In the genomic region with DNA sequence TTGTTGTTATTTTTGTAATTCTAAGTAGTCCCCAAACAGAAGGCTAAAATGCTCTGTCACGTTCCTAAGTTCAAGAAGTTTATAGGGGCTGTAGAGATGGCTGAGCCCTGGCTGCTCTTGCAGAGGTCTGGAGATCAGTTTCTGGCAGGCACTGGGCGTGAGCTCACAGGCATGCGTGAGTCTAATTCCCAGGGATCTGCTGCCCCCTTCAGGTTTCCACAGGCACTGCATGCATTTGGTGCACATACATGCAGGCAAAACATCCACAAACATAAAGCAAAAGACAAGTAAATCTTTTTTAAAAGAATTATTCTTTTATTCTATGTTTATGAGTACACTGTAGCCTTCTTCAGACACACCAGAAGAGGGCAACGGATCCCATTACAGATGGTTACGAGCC, we compare ENCODE assay signal across 8 mouse cellular contexts. TPM values are rescaled to one million over a fixed set of nuclear protein-coding genes. Genes with fewer than 3 reads are reported as not detected.
DNase-seq lines count a peak whose midpoint lies in the region; ATAC-seq and TF ChIP-seq lines count a peak whose summit lies in the region.

No protein-coding gene starts in this region.

- H3K27ac ChIP-seq in forebrain, embryonic 10.5 days: no peak overlapping the region
- H3K27ac ChIP-seq in forebrain, embryonic 12.5 days: no peak overlapping the region
- H3K27ac ChIP-seq in liver, adult 2 months (replicated peaks; ENCODE audit: insufficient read depth, low read depth, low read length): no peak overlapping the region
- H3K27ac ChIP-seq in liver, embryonic 11.5 days (ENCODE audit: low read depth, low read length): no peak overlapping the region
- H3K27ac ChIP-seq in liver, embryonic 14.5 days: no peak overlapping the region

- WGBS in forebrain, embryonic 10.5 days: 48% methylated on average over 5 of the region's 5 CpGs
- 46% methylated on average over 5 of the region's 5 CpGs for WGBS in forebrain, embryonic 12.5 days
- 76% methylated on average over 5 of the region's 5 CpGs for WGBS in liver, adult 2 months
- WGBS in liver, embryonic 11.5 days: 40% methylated on average over 5 of the region's 5 CpGs
- 37% methylated on average over 5 of the region's 5 CpGs for WGBS in liver, embryonic 14.5 days (ENCODE audit: insufficient replicate concordance)

- H3K9ac ChIP-seq in forebrain, embryonic 12.5 days: no peak overlapping the region
- H3K9ac ChIP-seq in liver, adult 2 months (ENCODE audit: low read depth, low read length): no peak overlapping the region
- no peak overlapping the region for H3K9ac ChIP-seq in liver, embryonic 11.5 days (ENCODE audit: low read depth, low read length)
- H3K9ac ChIP-seq in liver, embryonic 14.5 days (replicated peaks): no peak overlapping the region

- TF ChIP-seq EP300 in liver, embryonic 14.5 days (IDR thresholded peaks at IDR 0.05; ENCODE audit: low read depth): no peak

- peak; percentile 81 for TF ChIP-seq CTCF in liver, adult 2 months (IDR thresholded peaks at IDR 0.05; ENCODE audit: low read depth, low read length)
- TF ChIP-seq CTCF in liver, embryonic 14.5 days (IDR thresholded peaks at IDR 0.05; ENCODE audit: low read depth): peak; percentile 82

- H3K79me2 ChIP-seq in liver, adult 2 months (ENCODE audit: control insufficient read depth, insufficient read depth, low read length): no peaks in the 10 kb centered on the region

- H3K9me3 ChIP-seq in forebrain, embryonic 10.5 days: peaks cover 2% of the 10 kb centered on the region; the same call in 1 of the 2 replicates
- no peaks in the 10 kb centered on the region for H3K9me3 ChIP-seq in forebrain, embryonic 12.5 days
- no peaks in the 10 kb centered on the region for H3K9me3 ChIP-seq in liver, embryonic 11.5 days (ENCODE audit: control insufficient read depth, low read length)
- H3K9me3 ChIP-seq in liver, embryonic 14.5 days (ENCODE audit: control insufficient read depth, low read length): no peaks in the 10 kb centered on the region

- peaks cover 14% of the 10 kb centered on the region for H3K27me3 ChIP-seq in forebrain, embryonic 10.5 days (ENCODE audit: poor library complexity, severe bottlenecking)
- H3K27me3 ChIP-seq in forebrain, embryonic 12.5 days: peaks cover 25% of the 10 kb centered on the region
- no peaks in the 10 kb centered on the region for H3K27me3 ChIP-seq in liver, adult 2 months (ENCODE audit: control insufficient read depth, insufficient read depth, low read length)
- H3K27me3 ChIP-seq in liver, embryonic 11.5 days (replicated peaks; ENCODE audit: control insufficient read depth, insufficient read depth, low read length): peaks cover 11% of the 10 kb centered on the region
- H3K27me3 ChIP-seq in liver, embryonic 14.5 days (ENCODE audit: control insufficient read depth, insufficient read depth, low read length): peaks cover 3% of the 10 kb centered on the region; the same call in 1 of the 2 replicates

- no peak overlapping the region for H3K4me3 ChIP-seq in forebrain, embryonic 10.5 days
- H3K4me3 ChIP-seq in forebrain, embryonic 12.5 days (replicated peaks): no peak overlapping the region
- no peak overlapping the region for H3K4me3 ChIP-seq in liver, adult 2 months (ENCODE audit: insufficient read depth, low read depth, low read length)
- H3K4me3 ChIP-seq in liver, embryonic 11.5 days (ENCODE audit: low read depth, low read length): no peak overlapping the region
- H3K4me3 ChIP-seq in liver, embryonic 14.5 days (ENCODE audit: insufficient read depth in 1 of 2, low read depth in 2 of 2, low read length in 2 of 2): no peak overlapping the region

- ATAC-seq in forebrain, embryonic 12.5 days (ENCODE audit: low FRiP score): no peak
- ATAC-seq in liver, embryonic 11.5 days (replicated peaks; ENCODE audit: low FRiP score): no peak
- no peak for ATAC-seq in liver, embryonic 14.5 days (ENCODE audit: insufficient read depth)

- no peak overlapping the region for H3K4me2 ChIP-seq in forebrain, embryonic 12.5 days
- no peak overlapping the region for H3K4me2 ChIP-seq in liver, embryonic 11.5 days
- H3K4me2 ChIP-seq in liver, embryonic 14.5 days (ENCODE audit: low read depth): no peak overlapping the region

- no peak for TF ChIP-seq POLR2A in liver, adult 2 months (IDR thresholded peaks at IDR 0.05; ENCODE audit: extremely low read depth, insufficient read depth, low read length)

- H3K4me1 ChIP-seq in forebrain, embryonic 10.5 days: peaks cover 5% of the 10 kb centered on the region
- peaks cover 1% of the 10 kb centered on the region; the same call in 1 of the 2 replicates for H3K4me1 ChIP-seq in forebrain, embryonic 12.5 days
- H3K4me1 ChIP-seq in liver, adult 2 months (ENCODE audit: control insufficient read depth, insufficient read depth, low read length): peaks cover 5% of the 10 kb centered on the region
- no peaks in the 10 kb centered on the region for H3K4me1 ChIP-seq in liver, embryonic 11.5 days (replicated peaks; ENCODE audit: control insufficient read depth, insufficient read depth, low read length)
- H3K4me1 ChIP-seq in liver, embryonic 14.5 days (replicated peaks; ENCODE audit: control insufficient read depth in 2 of 2, insufficient read depth in 2 of 2, low read length in 1 of 2): no peaks in the 10 kb centered on the region; a peak in 1 of 4 replicates

- DNase-seq in forebrain, embryonic 10.5 days (ENCODE audit: extremely low spot score, low spot score): peak; percentile 51
- DNase-seq in liver, adult 2 months (ENCODE audit: extremely low read depth, low read depth, low spot score): peak; percentile 50
- no peak for DNase-seq in liver, embryonic 11.5 days (ENCODE audit: low spot score)
- DNase-seq in adrenal gland, postnatal 25 days: peak; percentile 45
- no peak for DNase-seq in liver, embryonic 14.5 days (ENCODE audit: low read depth in 3 of 3, low spot score in 3 of 3)
- peak; percentile 64 for DNase-seq in thymus, postnatal 0 days (ENCODE audit: low spot score)
- DNase-seq in urinary bladder, adult 2 months (ENCODE audit: low spot score): no peak

- no peaks in the 10 kb centered on the region for H3K36me3 ChIP-seq in forebrain, embryonic 10.5 days (replicated peaks)
- no peaks in the 10 kb centered on the region for H3K36me3 ChIP-seq in forebrain, embryonic 12.5 days (replicated peaks)
- H3K36me3 ChIP-seq in liver, adult 2 months (ENCODE audit: control insufficient read depth, insufficient read depth, low read length): no peaks in the 10 kb centered on the region
- H3K36me3 ChIP-seq in liver, embryonic 11.5 days (ENCODE audit: control insufficient read depth, insufficient read depth, low read length): no peaks in the 10 kb centered on the region
- H3K36me3 ChIP-seq in liver, embryonic 14.5 days (replicated peaks; ENCODE audit: control insufficient read depth, insufficient read depth, low read depth): no peaks in the 10 kb centered on the region

RNA-seq across cellular contexts. Expression of gene Nphs1, which starts 14.3 kb away (rescaled TPM):
- polyA plus RNA-seq in forebrain, embryonic 10.5 days (2016; fragmentation: Nextera tagmentation; extraction: Ambion mirVana): 0.07 TPM in 1 of 2 replicates, not detected in the other
- polyA plus RNA-seq in forebrain, embryonic 12.5 days (2016; fragmentation: Nextera tagmentation; extraction: Ambion mirVana): 0.09 and 0.35 TPM in 2 replicates
- total RNA-seq in liver, adult 2 months (2014; rRNA removed): under 0.01 TPM in 1 of 2 replicates, not detected in the other
- polyA plus RNA-seq in liver, adult 2 months (2012; rRNA removed): not detected in 2 replicates
- 0.26 and 0.27 TPM in 2 replicates for polyA plus RNA-seq in liver, embryonic 11.5 days (2014; fragmentation: Nextera tagmentation; extraction: Ambion mirVana)
- total RNA-seq in adrenal gland, postnatal 25 days (2021): not detected in 2 replicates
- polyA plus RNA-seq in liver, embryonic 14.5 days (2012; rRNA removed): 0.03 TPM in 2 replicates
- polyA plus RNA-seq in liver, embryonic 14.5 days (2014; fragmentation: Nextera tagmentation; extraction: Ambion mirVana): 0.08 and 0.19 TPM in 2 replicates
- polyA plus RNA-seq in thymus, postnatal 0 days (2015; fragmentation: Nextera tagmentation; extraction: Ambion mirVana): 0.29 and 0.46 TPM in 2 replicates
- polyA plus RNA-seq in urinary bladder, adult 2 months (2012; rRNA removed): not detected in 2 replicates

RNA-seq across cellular contexts. Expression of gene Kirrel2, which starts 14.9 kb away (rescaled TPM):
- 0.29 and 0.52 TPM in 2 replicates for polyA plus RNA-seq in forebrain, embryonic 10.5 days (2016; fragmentation: Nextera tagmentation; extraction: Ambion mirVana)
- 1.1 and 1.6 TPM in 2 replicates for polyA plus RNA-seq in forebrain, embryonic 12.5 days (2016; fragmentation: Nextera tagmentation; extraction: Ambion mirVana)
- not detected in 2 replicates for total RNA-seq in liver, adult 2 months (2014; rRNA removed)
- not detected in 2 replicates for polyA plus RNA-seq in liver, adult 2 months (2012; rRNA removed)
- 0.22 and 0.95 TPM in 2 replicates for polyA plus RNA-seq in liver, embryonic 11.5 days (2014; fragmentation: Nextera tagmentation; extraction: Ambion mirVana)
- total RNA-seq in adrenal gland, postnatal 25 days (2021): not detected in 2 replicates
- 0.10 and 0.30 TPM in 2 replicates for polyA plus RNA-seq in liver, embryonic 14.5 days (2012; rRNA removed)
- polyA plus RNA-seq in liver, embryonic 14.5 days (2014; fragmentation: Nextera tagmentation; extraction: Ambion mirVana): 0.18 TPM in 1 of 2 replicates, not detected in the other
- polyA plus RNA-seq in thymus, postnatal 0 days (2015; fragmentation: Nextera tagmentation; extraction: Ambion mirVana): 0.10 and 0.17 TPM in 2 replicates
- not detected in 2 replicates for polyA plus RNA-seq in urinary bladder, adult 2 months (2012; rRNA removed)

RNA-seq across cellular contexts. Expression of gene Prodh2, which starts 21.0 kb away (rescaled TPM):
- polyA plus RNA-seq in forebrain, embryonic 10.5 days (2016; fragmentation: Nextera tagmentation; extraction: Ambion mirVana): not detected in 2 replicates
- polyA plus RNA-seq in forebrain, embryonic 12.5 days (2016; fragmentation: Nextera tagmentation; extraction: Ambion mirVana): not detected in 2 replicates
- total RNA-seq in liver, adult 2 months (2014; rRNA removed): 220 and 232 TPM in 2 replicates
- 416 and 432 TPM in 2 replicates for polyA plus RNA-seq in liver, adult 2 months (2012; rRNA removed)
- polyA plus RNA-seq in liver, embryonic 11.5 days (2014; fragmentation: Nextera tagmentation; extraction: Ambion mirVana): 19.0 and 19.5 TPM in 2 replicates
- 1.6 TPM in 1 of 2 replicates, not detected in the other for total RNA-seq in adrenal gland, postnatal 25 days (2021)
- 47.9 and 52.1 TPM in 2 replicates for polyA plus RNA-seq in liver, embryonic 14.5 days (2012; rRNA removed)
- polyA plus RNA-seq in liver, embryonic 14.5 days (2014; fragmentation: Nextera tagmentation; extraction: Ambion mirVana): 33.8 and 41.4 TPM in 2 replicates
- not detected in 2 replicates for polyA plus RNA-seq in thymus, postnatal 0 days (2015; fragmentation: Nextera tagmentation; extraction: Ambion mirVana)
- polyA plus RNA-seq in urinary bladder, adult 2 months (2012; rRNA removed): not detected in 2 replicates

RNA-seq across cellular contexts. Expression of gene Aplp1, which starts 27.1 kb away (rescaled TPM):
- polyA plus RNA-seq in forebrain, embryonic 10.5 days (2016; fragmentation: Nextera tagmentation; extraction: Ambion mirVana): 25.4 and 33.7 TPM in 2 replicates
- polyA plus RNA-seq in forebrain, embryonic 12.5 days (2016; fragmentation: Nextera tagmentation; extraction: Ambion mirVana): 214 and 237 TPM in 2 replicates
- 0.18 and 0.74 TPM in 2 replicates for total RNA-seq in liver, adult 2 months (2014; rRNA removed)
- 0.65 and 0.70 TPM in 2 replicates for polyA plus RNA-seq in liver, adult 2 months (2012; rRNA removed)
- polyA plus RNA-seq in liver, embryonic 11.5 days (2014; fragmentation: Nextera tagmentation; extraction: Ambion mirVana): 18.4 and 19.1 TPM in 2 replicates
- total RNA-seq in adrenal gland, postnatal 25 days (2021): 19.6 and 29.9 TPM in 2 replicates
- 2.9 and 4.0 TPM in 2 replicates for polyA plus RNA-seq in liver, embryonic 14.5 days (2012; rRNA removed)
- polyA plus RNA-seq in liver, embryonic 14.5 days (2014; fragmentation: Nextera tagmentation; extraction: Ambion mirVana): 3.5 and 4.5 TPM in 2 replicates
- polyA plus RNA-seq in thymus, postnatal 0 days (2015; fragmentation: Nextera tagmentation; extraction: Ambion mirVana): 1.3 and 2.8 TPM in 2 replicates
- 4.2 and 4.5 TPM in 2 replicates for polyA plus RNA-seq in urinary bladder, adult 2 months (2012; rRNA removed)

RNA-seq across cellular contexts. Expression of gene Nfkbid, which starts 50.9 kb away (rescaled TPM):
- polyA plus RNA-seq in forebrain, embryonic 10.5 days (2016; fragmentation: Nextera tagmentation; extraction: Ambion mirVana): 1.3 and 1.5 TPM in 2 replicates
- polyA plus RNA-seq in forebrain, embryonic 12.5 days (2016; fragmentation: Nextera tagmentation; extraction: Ambion mirVana): 0.97 and 1.4 TPM in 2 replicates
- total RNA-seq in liver, adult 2 months (2014; rRNA removed): 0.55 and 1.0 TPM in 2 replicates
- 0.52 and 0.92 TPM in 2 replicates for polyA plus RNA-seq in liver, adult 2 months (2012; rRNA removed)
- 1.8 and 3.6 TPM in 2 replicates for polyA plus RNA-seq in liver, embryonic 11.5 days (2014; fragmentation: Nextera tagmentation; extraction: Ambion mirVana)
- 1.2 and 2.1 TPM in 2 replicates for total RNA-seq in adrenal gland, postnatal 25 days (2021)
- polyA plus RNA-seq in liver, embryonic 14.5 days (2012; rRNA removed): 0.92 and 1.2 TPM in 2 replicates
- 0.69 and 1.1 TPM in 2 replicates for polyA plus RNA-seq in liver, embryonic 14.5 days (2014; fragmentation: Nextera tagmentation; extraction: Ambion mirVana)
- polyA plus RNA-seq in thymus, postnatal 0 days (2015; fragmentation: Nextera tagmentation; extraction: Ambion mirVana): 20.2 and 20.3 TPM in 2 replicates
- polyA plus RNA-seq in urinary bladder, adult 2 months (2012; rRNA removed): 1.8 and 2.0 TPM in 2 replicates

Comparison
In these comparisons a context has a peak if more than half of its experiments do, and no peak if none do; other contexts are left out.
1. DNase-seq: peak in forebrain, embryonic 10.5 days (single experiment), liver, adult 2 months (single experiment), adrenal gland, postnatal 25 days (single experiment) and thymus, postnatal 0 days (single experiment); none in liver, embryonic 11.5 days (single experiment), liver, embryonic 14.5 days (0 of 3) and urinary bladder, adult 2 months (single experiment).
2. RNA of gene Prodh2, which starts 21.0 kb away (polyA plus RNA-seq): 416 to 432 TPM in liver, adult 2 months, 33.8 to 52.1 TPM in liver, embryonic 14.5 days and 19.0 to 19.5 TPM in liver, embryonic 11.5 days; not detected in forebrain, embryonic 10.5 days, not detected in forebrain, embryonic 12.5 days, not detected in thymus, postnatal 0 days and not detected in urinary bladder, adult 2 months; every median in the first group is over 10 times any median in the second.